Mouse (Mus musculus): ENCODE results near the gene Npc2.

DNA sequence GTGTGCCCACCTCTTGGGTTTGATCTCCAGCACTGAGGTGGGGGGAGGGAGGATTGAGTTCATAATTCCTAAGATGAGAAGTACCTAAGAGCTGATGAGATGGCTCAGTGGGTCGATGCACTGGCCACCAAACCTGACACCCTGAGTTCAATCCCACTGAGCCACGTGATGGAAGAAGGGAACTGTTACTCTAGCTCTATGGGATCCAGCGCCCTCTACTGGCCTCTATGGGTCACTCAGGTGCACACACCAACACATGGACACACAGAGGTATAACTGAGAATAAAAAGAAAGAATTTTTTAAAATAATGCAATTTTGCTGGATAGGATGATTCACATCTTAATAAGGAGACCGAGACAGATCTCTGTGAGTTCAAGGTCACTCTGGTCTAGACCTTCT, 45.5 kb upstream of the Npc2 start:
- TF ChIP-seq CTCF (IDR thresholded peaks at IDR 0.05; ENCODE audit: low read depth) (no peak), EP300 (IDR thresholded peaks at IDR 0.05; ENCODE audit: low read depth) (no peak)

Data from heart, postnatal 0 days (tissue).